Mouse (Mus musculus): ENCODE results near the gene Fam118b. TPM values are rescaled to one million over a fixed set of nuclear protein-coding genes. Genes with fewer than 3 reads are reported as not detected.

The Fam118b gene
- total RNA-seq (2018; cell fraction: chromatin; rRNA removed) = 10 to 100 TPM; 20.3 to 80.2 (median 36.9) TPM
- 10 to 100 TPM in 20 of 26 experiments, 1 to 10 TPM in 6; 8.4 to 22.1 (median 11.8) TPM for total RNA-seq (2018; cell fraction: cytosol; rRNA removed)
- total RNA-seq (2018; cell fraction: nucleus; rRNA removed) = 10 to 100 TPM; 13.4 to 67.4 (median 23.6) TPM
- 11.8 to 21.7 TPM (median 12.3 TPM) in 3 replicates for polyA plus RNA-seq (2018)

GRCm38 (mm10) chr9:35267146-35267975 lies at the start of gene Fam118b, which contains the start of gene Rpusd4:
Fam118b (minus strand) TSS chr9:35267805.
Rpusd4 (plus strand) TSS chr9:35267865.
- peaks cover 50% of the 10 kb centered on the region for H3K79me2 ChIP-seq (ENCODE audit: inconsistent target)
- H3K36me3 ChIP-seq (ENCODE audit: inconsistent target) = peaks cover 7% of the 10 kb centered on the region
- WGBS (ENCODE audit: missing documents) = under 1% methylated on average over 52 of the region's 62 CpGs
- peak within 1 kb of the TSS; percentile 66 for H3K27ac ChIP-seq
- peak within 1 kb of the TSS; percentile 96 for H3K4me3 ChIP-seq (ENCODE audit: inconsistent target)

GRCm38 (mm10) chr9:35316771-35317211 lies 49.2 kb upstream of the Fam118b start:
- no peak overlapping the region for H3K27ac ChIP-seq
- H3K36me3 ChIP-seq (ENCODE audit: inconsistent target) = no peaks in the 10 kb centered on the region
- H3K79me2 ChIP-seq (ENCODE audit: inconsistent target) = no peaks in the 10 kb centered on the region
- 95% methylated on average over 3 of the region's 3 CpGs for WGBS (ENCODE audit: missing documents)
- no peak overlapping the region for H3K4me3 ChIP-seq (ENCODE audit: inconsistent target)

- no peak overlapping the region for H3K4me3 ChIP-seq (ENCODE audit: inconsistent target)
- no peaks in the 10 kb centered on the region for H3K79me2 ChIP-seq (ENCODE audit: inconsistent target)
- no peak overlapping the region for H3K27ac ChIP-seq
- WGBS (ENCODE audit: missing documents) = 80% methylated on average over 1 of the region's 1 CpGs
- H3K36me3 ChIP-seq (ENCODE audit: inconsistent target) = no peaks in the 10 kb centered on the region
These were observed 46.6 kb upstream of the Fam118b start for GRCm38 (mm10) chr9:35314254-35314653.

- WGBS (ENCODE audit: missing documents) = 62% methylated on average over 4 of the region's 4 CpGs
- Histone ChIP-seq H3K36me3 (ENCODE audit: inconsistent target) (no peaks in the 10 kb centered on the region), H3K79me2 (ENCODE audit: inconsistent target) (no peaks in the 10 kb centered on the region), H3K27ac (no peak overlapping the region), H3K4me3 (ENCODE audit: inconsistent target) (no peak overlapping the region)
These were observed 46.0 kb upstream of the Fam118b start for GRCm38 (mm10) chr9:35313601-35314000.

GRCm38 (mm10) chr9:35312516-35312915 lies 44.9 kb upstream of the Fam118b start:
- Histone ChIP-seq H3K4me3 (ENCODE audit: inconsistent target) (no peak overlapping the region), H3K27ac (no peak overlapping the region), H3K79me2 (ENCODE audit: inconsistent target) (no peaks in the 10 kb centered on the region), H3K36me3 (ENCODE audit: inconsistent target) (no peaks in the 10 kb centered on the region)
- 75% methylated on average over 3 of the region's 3 CpGs for WGBS (ENCODE audit: missing documents)

GRCm38 (mm10) chr9:35310377-35310776 lies 42.8 kb upstream of the Fam118b start:
- WGBS (ENCODE audit: missing documents) = 84% methylated on average over 6 of the region's 6 CpGs
- H3K27ac ChIP-seq = no peak overlapping the region
- H3K36me3 ChIP-seq (ENCODE audit: inconsistent target) = no peaks in the 10 kb centered on the region
- H3K4me3 ChIP-seq (ENCODE audit: inconsistent target) = no peak overlapping the region
- H3K79me2 ChIP-seq (ENCODE audit: inconsistent target) = no peaks in the 10 kb centered on the region

- Histone ChIP-seq H3K79me2 (ENCODE audit: inconsistent target) (no peaks in the 10 kb centered on the region), H3K27ac (no peak overlapping the region), H3K4me3 (ENCODE audit: inconsistent target) (no peak overlapping the region), H3K36me3 (ENCODE audit: inconsistent target) (no peaks in the 10 kb centered on the region)
- WGBS (ENCODE audit: missing documents) = 83% methylated on average over 7 of the region's 7 CpGs
These were observed 39.9 kb upstream of the Fam118b start for GRCm38 (mm10) chr9:35307461-35307860.

- H3K79me2 ChIP-seq (ENCODE audit: inconsistent target) = no peaks in the 10 kb centered on the region
- no peak overlapping the region for H3K27ac ChIP-seq
- 89% methylated on average over 3 of the region's 3 CpGs for WGBS (ENCODE audit: missing documents)
- no peaks in the 10 kb centered on the region for H3K36me3 ChIP-seq (ENCODE audit: inconsistent target)
- H3K4me3 ChIP-seq (ENCODE audit: inconsistent target) = no peak overlapping the region
These were observed 34.6 kb upstream of the Fam118b start for GRCm38 (mm10) chr9:35302172-35302571.

- no peak overlapping the region for H3K4me3 ChIP-seq (ENCODE audit: inconsistent target)
- no peaks in the 10 kb centered on the region for H3K79me2 ChIP-seq (ENCODE audit: inconsistent target)
- no peaks in the 10 kb centered on the region for H3K36me3 ChIP-seq (ENCODE audit: inconsistent target)
- H3K27ac ChIP-seq = no peak overlapping the region
These were observed 30.2 kb upstream of the Fam118b start for GRCm38 (mm10) chr9:35297791-35298190.

- Histone ChIP-seq H3K27ac (no peak overlapping the region), H3K36me3 (ENCODE audit: inconsistent target) (no peaks in the 10 kb centered on the region), H3K4me3 (ENCODE audit: inconsistent target) (no peak overlapping the region), H3K79me2 (ENCODE audit: inconsistent target) (no peaks in the 10 kb centered on the region)
- WGBS (ENCODE audit: missing documents) = 82% methylated on average over 4 of the region's 5 CpGs
These were observed 25.9 kb upstream of the Fam118b start for GRCm38 (mm10) chr9:35293465-35293864.

- H3K4me3 ChIP-seq (ENCODE audit: inconsistent target) = no peak overlapping the region
- WGBS (ENCODE audit: missing documents) = 71% methylated on average over 2 of the region's 4 CpGs
These were observed 23.3 kb upstream of the Fam118b start for GRCm38 (mm10) chr9:35290916-35291315.

GRCm38 (mm10) chr9:35290417-35290816 lies 22.8 kb upstream of the Fam118b start:
- H3K4me3 ChIP-seq (ENCODE audit: inconsistent target) = no peak overlapping the region
- no peak overlapping the region for H3K27ac ChIP-seq
- H3K36me3 ChIP-seq (ENCODE audit: inconsistent target) = no peaks in the 10 kb centered on the region
- no peaks in the 10 kb centered on the region for H3K79me2 ChIP-seq (ENCODE audit: inconsistent target)
- 93% methylated on average over 3 of the region's 3 CpGs for WGBS (ENCODE audit: missing documents)

More at GRCm38 (mm10) chr9:35290916-35291315, 23.3 kb upstream of the Fam118b start:
- Histone ChIP-seq H3K36me3 (ENCODE audit: inconsistent target) (no peaks in the 10 kb centered on the region), H3K79me2 (ENCODE audit: inconsistent target) (no peaks in the 10 kb centered on the region), H3K27ac (no peak overlapping the region)

GRCm38 (mm10) chr9:35289992-35290391 lies 22.4 kb upstream of the Fam118b start:
- Histone ChIP-seq H3K36me3 (ENCODE audit: inconsistent target) (no peaks in the 10 kb centered on the region), H3K27ac (no peak overlapping the region), H3K79me2 (ENCODE audit: inconsistent target) (no peaks in the 10 kb centered on the region), H3K4me3 (ENCODE audit: inconsistent target) (no peak overlapping the region)
- 80% methylated on average over 7 of the region's 7 CpGs for whole genome bisulfite sequencing (ENCODE audit: missing documents)

GRCm38 (mm10) chr9:35286351-35286750 lies 18.7 kb upstream of the Fam118b start:
- Histone ChIP-seq H3K27ac (no peak overlapping the region), H3K4me3 (ENCODE audit: inconsistent target) (no peak overlapping the region), H3K36me3 (ENCODE audit: inconsistent target) (no peaks in the 10 kb centered on the region), H3K79me2 (ENCODE audit: inconsistent target) (no peaks in the 10 kb centered on the region)
- WGBS (ENCODE audit: missing documents) = 86% methylated on average over 3 of the region's 3 CpGs

- Histone ChIP-seq H3K4me3 (ENCODE audit: inconsistent target) (no peak overlapping the region), H3K79me2 (ENCODE audit: inconsistent target) (no peaks in the 10 kb centered on the region), H3K27ac (no peak overlapping the region), H3K36me3 (ENCODE audit: inconsistent target) (no peaks in the 10 kb centered on the region)
- WGBS (ENCODE audit: missing documents) = 93% methylated on average over 4 of the region's 4 CpGs
These were observed 16.7 kb upstream of the Fam118b start for GRCm38 (mm10) chr9:35284351-35284750.
